Mouse (Mus musculus) lung, postnatal 0 days (tissue): Measurements from ENCODE around the gene Paox. TPM values are rescaled to one million over a fixed set of nuclear protein-coding genes. Genes with fewer than 3 reads are reported as not detected.

Experiments used
- ATAC-seq: fragments of 200-750 bp; cut with Nextera tagmentation; 2 replicates; pipeline ENCODE4 v1.8.0; 2017; ENCODE audit warnings: moderate library complexity
- DNase-seq: peaks from one replicate; pipeline ENCODE4 v3.0.0-alpha.2; 2016; ENCODE audit warnings: low spot score
- H3K27ac ChIP-seq: fragments of 300-500 bp; sonication (generic); 2 replicates; pipeline ENCODE4 v1.5.1; 2014; ENCODE audit warnings: antibody characterized with exemption, mild to moderate bottlenecking, low read length, mixed read lengths
- H3K27me3 ChIP-seq: fragments of 300-500 bp; sonication (generic); replicated peaks from 2 replicates; pipeline ENCODE4 v1.6.1; 2014; ENCODE audit warnings: low read length, mixed read lengths; ENCODE audit not compliant: insufficient read depth
- H3K36me3 ChIP-seq: fragments of 300-500 bp; sonication (generic); 2 replicates; pipeline ENCODE4 v1.6.1; 2014; ENCODE audit warnings: low read length, mixed read lengths; ENCODE audit not compliant: insufficient read depth
- H3K4me1 ChIP-seq: fragments of 300-500 bp; sonication (generic); 2 replicates; pipeline ENCODE4 v1.6.1; 2014; ENCODE audit warnings: antibody characterized with exemption, low read depth, low read length, mixed read lengths; ENCODE audit not compliant: insufficient read depth
- H3K4me2 ChIP-seq: fragments of 300-500 bp; sonication (generic); replicated peaks from 2 replicates; pipeline ENCODE4 v1.6.1; 2014; ENCODE audit warnings: low read depth, mild to moderate bottlenecking, low read length, moderate library complexity, mixed read lengths
- H3K4me3 ChIP-seq: fragments of 300-500 bp; sonication (generic); 2 replicates; pipeline ENCODE4 v1.5.1; 2014; ENCODE audit warnings: low read depth, low read length
- H3K9ac ChIP-seq: fragments of 300-500 bp; sonication (generic); replicated peaks from 2 replicates; pipeline ENCODE4 v1.6.1; 2014; ENCODE audit warnings: low read depth, mild to moderate bottlenecking
- H3K9me3 ChIP-seq: fragments of 300-500 bp; sonication (generic); 2 replicates; pipeline ENCODE4 v1.6.1; 2016; ENCODE audit warnings: low read length, mixed read lengths
- CTCF ChIP-seq: IDR thresholded peaks from 2 replicates; pipeline ENCODE4 v1.5.1; 2016; ENCODE audit warnings: antibody characterized with exemption, mild to moderate bottlenecking
- EP300 ChIP-seq: IDR thresholded peaks from 2 replicates; pipeline ENCODE4 v1.6.1; 2016; ENCODE audit warnings: antibody characterized with exemption, mild to moderate bottlenecking, control low read depth
- WGBS: fragments of 180-500 bp; shearing (Covaris S2); extraction: QIAGEN DNeasy Blood & Tissue Kit; methylation state at CpG from one replicate; pipeline ENCODE4 v1.1.7; 2014; 5-methylcytosine and 5-hydroxymethylcytosine counted together
- polyA plus RNA-seq: library from polyadenylated mRNA; unstranded; fragments of >200 nt; fragmentation: Nextera tagmentation; extraction: Ambion mirVana; gene quantifications from 2 replicates; pipeline ENCODE4 v1.2.1, GENCODE M21; 2015

Paox gene
- 16.1 and 17.3 TPM in 2 replicates for polyA plus RNA-seq

DNA sequence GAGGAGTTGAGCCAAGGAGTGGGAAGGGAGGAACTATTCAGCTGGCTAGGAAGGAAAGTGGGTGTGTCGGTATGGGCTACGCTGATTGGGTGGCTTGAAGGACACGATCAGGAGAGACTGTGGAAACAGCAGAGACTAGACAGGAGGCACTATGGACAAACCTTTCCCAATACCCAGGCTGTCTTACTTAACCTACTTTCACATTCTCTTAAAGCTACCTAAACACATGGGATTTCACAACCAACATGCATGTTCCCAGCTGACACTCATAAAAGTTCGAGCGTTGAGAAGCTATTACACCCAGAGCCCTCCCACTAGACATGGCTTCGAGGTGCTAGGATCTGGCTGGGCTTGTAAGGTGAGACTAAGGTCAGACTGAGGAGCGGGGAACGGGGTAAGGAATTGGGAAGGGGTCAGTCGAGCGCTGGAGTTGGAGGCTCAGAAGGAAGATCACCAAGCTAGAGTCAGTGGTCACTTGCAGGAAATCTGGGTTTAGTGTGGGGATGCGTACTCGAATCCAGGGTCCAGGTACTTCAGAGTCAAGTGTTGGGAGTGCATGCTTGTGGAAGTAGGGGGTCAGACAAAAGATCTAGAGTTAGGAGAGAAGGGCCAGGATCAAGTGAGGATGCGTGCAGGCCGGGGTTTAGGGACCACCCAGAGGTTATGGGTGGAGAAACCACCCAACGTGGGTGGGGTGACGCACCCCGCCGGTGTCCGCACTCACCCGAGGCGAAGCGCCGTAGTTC, at the start of gene Paox:
Gene Paox, plus strand, starts transcription at position 217 of the 746 bp plus-strand sequence.
- H3K36me3 ChIP-seq: peaks cover 8% of the 10 kb centered on the region; the same call in 1 of the 2 replicates
- no peaks in the 10 kb centered on the region for H3K27me3 ChIP-seq
- peak; percentile 91 for ATAC-seq
- TF ChIP-seq CTCF: peak; percentile 35; the same call in 1 of the 2 replicates
- peak; percentile 93 for TF ChIP-seq EP300
- H3K27ac ChIP-seq: peak within 1 kb of the TSS; percentile 98
- H3K4me1 ChIP-seq: no peaks in the 10 kb centered on the region; the same call in 1 of the 2 replicates
- H3K4me2 ChIP-seq: peak within 1 kb of the TSS; percentile 83
- WGBS: under 1% methylated on average over 23 of the region's 23 CpGs
- no peaks in the 10 kb centered on the region for H3K9me3 ChIP-seq
- H3K9ac ChIP-seq: peak within 1 kb of the TSS; percentile 74
- DNase-seq: peak; percentile 97
- peak within 1 kb of the TSS; percentile 82 for H3K4me3 ChIP-seq

DNA sequence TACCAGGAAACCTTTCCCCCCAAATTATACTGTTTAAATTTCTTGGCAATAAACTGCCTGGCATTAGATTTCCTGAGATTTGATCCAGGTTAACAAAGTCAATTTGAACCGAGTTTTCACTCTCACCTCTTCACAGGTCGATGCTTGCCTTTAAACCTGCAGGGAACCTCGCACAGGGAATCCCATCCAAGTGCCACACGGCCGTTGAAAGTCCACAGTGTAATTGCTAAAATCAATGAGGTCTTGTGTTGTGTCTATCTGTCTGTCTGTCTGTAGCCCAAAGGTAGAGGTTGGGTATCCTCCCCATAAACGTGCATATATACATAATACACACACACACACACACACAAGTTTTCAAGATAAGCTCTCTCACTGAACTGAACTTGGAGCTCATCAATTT, 48.2 kb upstream of the Paox start:
- H3K27ac ChIP-seq: no peak overlapping the region
- H3K9ac ChIP-seq: no peak overlapping the region
- H3K27me3 ChIP-seq: peaks cover 11% of the 10 kb centered on the region
- no peak overlapping the region for H3K4me3 ChIP-seq
- WGBS: 51% methylated on average over 6 of the region's 6 CpGs
- no peaks in the 10 kb centered on the region for H3K36me3 ChIP-seq
- H3K4me2 ChIP-seq: no peak overlapping the region
- TF ChIP-seq CTCF: no peak
- TF ChIP-seq EP300: no peak
- DNase-seq: no peak
- H3K4me1 ChIP-seq: no peaks in the 10 kb centered on the region
- no peak for ATAC-seq
- no peaks in the 10 kb centered on the region for H3K9me3 ChIP-seq

DNA sequence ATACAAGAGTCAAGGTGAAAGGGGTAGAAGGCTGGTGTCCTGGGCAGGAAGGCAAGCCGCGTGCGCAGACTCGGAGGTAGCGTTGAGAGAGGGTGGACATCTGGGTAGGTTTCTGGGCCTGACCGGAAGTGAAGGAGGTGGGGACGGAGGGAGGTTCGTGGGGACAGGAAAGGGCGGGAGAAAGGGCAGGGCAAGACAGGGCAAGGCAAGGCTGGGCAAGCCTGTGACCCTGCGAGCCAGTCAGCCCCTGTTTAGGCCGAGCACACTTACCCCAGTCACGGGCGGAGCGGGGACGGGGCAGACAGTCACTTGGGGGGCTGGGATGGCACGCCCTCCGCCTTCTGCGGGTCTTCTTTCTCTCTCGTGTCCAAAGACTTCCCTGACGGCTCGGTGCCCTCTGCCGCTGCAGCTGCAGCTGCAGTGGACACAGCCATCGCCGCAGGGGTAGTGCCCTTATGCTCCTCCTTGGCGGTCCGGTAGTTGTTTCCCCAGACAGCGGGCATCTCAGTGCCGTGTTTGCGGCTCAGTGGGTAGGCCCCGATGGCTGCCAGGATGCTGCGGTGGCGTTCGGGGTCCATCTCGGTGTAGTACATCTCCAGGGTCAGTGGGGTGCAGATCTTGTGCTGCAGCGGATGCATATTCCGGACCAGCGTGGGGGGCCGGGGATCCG, 45.4 kb upstream of the Paox start:
- 37% methylated on average over 38 of the region's 39 CpGs for WGBS
- no peaks in the 10 kb centered on the region for H3K9me3 ChIP-seq
- peak; percentile 38 for DNase-seq
- ATAC-seq: peak; percentile 62
- H3K4me3 ChIP-seq: peak overlapping the region; percentile 19
- TF ChIP-seq EP300 (no peak), CTCF (no peak)
- no peaks in the 10 kb centered on the region for H3K36me3 ChIP-seq
- 0 out of 2 replicates have a peak overlapping the region, but pooled peaks have one; percentile 19 for H3K9ac ChIP-seq
- H3K4me2 ChIP-seq: peak overlapping the region; percentile 50
- no peaks in the 10 kb centered on the region; the same call in 1 of the 2 replicates for H3K27me3 ChIP-seq
- H3K4me1 ChIP-seq: no peaks in the 10 kb centered on the region
- no peak overlapping the region for H3K27ac ChIP-seq

DNA sequence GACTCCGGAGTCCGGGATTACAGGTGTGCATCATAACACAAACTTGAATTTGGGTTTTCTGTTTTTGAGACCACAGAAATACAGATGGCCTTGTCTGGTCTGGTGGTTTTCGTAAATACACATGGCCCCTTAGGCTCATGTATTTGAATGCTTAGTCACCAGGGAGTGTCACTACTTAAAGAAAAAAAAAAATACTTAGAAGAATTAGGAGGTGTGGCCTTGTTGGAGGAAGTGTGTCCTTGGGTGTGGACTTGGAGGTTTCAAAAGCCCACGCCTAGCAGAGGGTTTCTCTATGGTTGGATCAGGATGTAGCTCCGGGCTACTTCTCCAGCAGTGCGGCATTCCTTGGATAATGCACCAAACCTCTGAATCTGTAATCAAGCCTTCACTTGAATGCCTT, 37.9 kb upstream of the Paox start:
- H3K27ac ChIP-seq: no peak overlapping the region
- no peaks in the 10 kb centered on the region for H3K36me3 ChIP-seq
- H3K4me3 ChIP-seq: no peak overlapping the region
- ATAC-seq (no peak), DNase-seq (no peak)
- H3K9ac ChIP-seq: no peak overlapping the region
- H3K4me1 ChIP-seq: no peaks in the 10 kb centered on the region
- H3K27me3 ChIP-seq: 0 out of 2 replicates have a peak, but pooled peaks cover 21% of the 10 kb centered on the region
- no peak for TF ChIP-seq EP300
- no peak for TF ChIP-seq CTCF
- 62% methylated on average over 6 of the region's 6 CpGs for WGBS
- H3K4me2 ChIP-seq: no peak overlapping the region
- H3K9me3 ChIP-seq: no peaks in the 10 kb centered on the region

DNA sequence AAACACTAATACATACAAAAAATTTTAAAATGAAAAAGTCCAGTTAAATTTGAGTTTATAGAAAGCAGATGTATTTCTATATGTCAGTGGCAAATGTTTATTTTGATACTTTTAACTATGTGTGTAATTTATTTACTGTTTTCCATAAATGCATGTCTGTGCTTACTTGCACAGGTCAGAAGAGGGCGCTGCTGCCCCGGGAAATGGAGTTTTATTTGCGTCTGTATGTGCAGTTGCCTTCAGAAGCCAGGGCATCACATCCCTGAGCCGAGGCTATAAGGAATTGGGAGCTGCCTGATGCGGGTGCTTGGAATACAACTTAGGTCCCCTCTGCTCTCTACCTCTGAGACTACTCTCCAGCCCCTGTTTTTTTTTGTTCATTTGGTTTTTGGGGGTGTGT, 36.9 kb upstream of the Paox start:
- Histone ChIP-seq H3K27me3 (0 out of 2 replicates have a peak, but pooled peaks cover 21% of the 10 kb centered on the region), H3K4me1 (no peaks in the 10 kb centered on the region), H3K27ac (no peak overlapping the region), H3K9me3 (no peaks in the 10 kb centered on the region), H3K9ac (no peak overlapping the region), H3K4me3 (no peak overlapping the region), H3K36me3 (no peaks in the 10 kb centered on the region), H3K4me2 (no peak overlapping the region)
- DNase-seq (peak; percentile 79), ATAC-seq (no peak)
- TF ChIP-seq CTCF (peak; percentile 88), EP300 (peak; percentile 27; the same call in 1 of the 2 replicates)
- WGBS: 9% methylated on average over 5 of the region's 5 CpGs

DNA sequence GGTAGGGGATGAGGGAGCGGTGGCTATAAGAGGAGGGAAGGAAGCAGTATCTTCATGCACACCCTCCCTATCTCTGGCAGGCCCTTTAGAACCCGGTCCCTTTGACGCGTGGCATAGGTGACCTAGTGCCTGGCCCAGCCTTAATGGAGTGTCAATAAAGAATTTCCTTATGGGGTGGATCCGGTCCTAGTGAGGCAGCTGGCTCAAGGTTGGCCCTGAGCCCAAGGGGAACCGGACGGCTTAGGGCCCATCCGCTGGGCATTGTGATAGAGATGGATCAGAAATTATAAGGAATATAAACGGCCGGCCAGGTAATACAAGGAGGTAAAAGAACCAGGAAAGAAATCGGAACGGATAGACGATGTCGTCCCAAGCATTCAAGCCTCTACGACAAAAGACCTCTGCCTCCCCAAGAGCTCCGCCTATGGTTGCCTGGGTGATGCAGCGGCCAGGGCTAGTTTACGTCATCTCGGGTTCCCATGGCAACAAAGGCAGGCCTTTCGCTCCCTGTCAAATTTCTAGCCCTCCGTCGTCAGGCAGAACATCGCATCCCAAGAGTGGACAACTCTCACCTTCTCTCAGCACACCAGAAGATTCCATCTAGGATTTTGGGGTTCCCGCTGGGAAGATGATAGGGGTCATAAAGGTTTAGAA, 35.0 kb upstream of the Paox start:
- ATAC-seq (peak; percentile 72), DNase-seq (peak; percentile 69)
- TF ChIP-seq CTCF: no peak
- no peak for TF ChIP-seq EP300
- 0 out of 2 replicates have a peak overlapping the region, but pooled peaks have one; percentile 3 for H3K9ac ChIP-seq
- H3K4me1 ChIP-seq: no peaks in the 10 kb centered on the region
- no peaks in the 10 kb centered on the region for H3K36me3 ChIP-seq
- H3K4me2 ChIP-seq: no peak overlapping the region
- 0 out of 2 replicates have a peak, but pooled peaks cover 21% of the 10 kb centered on the region for H3K27me3 ChIP-seq
- no peak overlapping the region for H3K4me3 ChIP-seq
- 1% methylated on average over 24 of the region's 24 CpGs for WGBS
- no peaks in the 10 kb centered on the region for H3K9me3 ChIP-seq
- H3K27ac ChIP-seq: no peak overlapping the region
